Mouse (Mus musculus): ENCODE data around the gene Rcc2.

DNA sequence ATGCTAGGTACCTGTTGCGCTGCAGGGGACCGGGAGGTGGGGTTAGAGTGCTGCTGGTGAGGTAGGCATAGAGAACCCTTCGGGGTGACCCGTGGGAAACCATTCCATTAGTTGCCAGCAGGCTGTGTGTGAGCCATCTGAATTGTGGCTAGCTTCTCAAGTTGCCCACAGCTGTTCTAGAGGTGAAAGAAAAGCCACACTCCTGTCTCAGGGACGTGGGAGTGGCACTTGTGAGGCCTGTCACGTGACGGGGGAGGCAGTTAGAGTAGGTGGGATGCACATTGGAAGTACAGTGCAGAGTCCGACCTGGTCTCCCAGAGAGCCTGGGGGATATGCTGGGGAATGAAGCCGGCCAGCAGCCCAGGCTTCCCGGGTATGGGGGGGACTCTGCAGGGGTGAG lies 9.3 kb downstream of the Rcc2 start:
- no peak for TF ChIP-seq CTCF (IDR thresholded peaks at IDR 0.05; ENCODE audit: low read depth)
- TF ChIP-seq EP300 (optimal IDR thresholded peaks at IDR 0.05) = no peak
